Mouse (Mus musculus): ENCODE results near the gene Sgms1. TPM values are rescaled to one million over a fixed set of nuclear protein-coding genes. Genes with fewer than 3 reads are reported as not detected.

Sgms1 gene
- polyA plus RNA-seq, 2 experiments = 20.8 to 36.8 TPM

DNA sequence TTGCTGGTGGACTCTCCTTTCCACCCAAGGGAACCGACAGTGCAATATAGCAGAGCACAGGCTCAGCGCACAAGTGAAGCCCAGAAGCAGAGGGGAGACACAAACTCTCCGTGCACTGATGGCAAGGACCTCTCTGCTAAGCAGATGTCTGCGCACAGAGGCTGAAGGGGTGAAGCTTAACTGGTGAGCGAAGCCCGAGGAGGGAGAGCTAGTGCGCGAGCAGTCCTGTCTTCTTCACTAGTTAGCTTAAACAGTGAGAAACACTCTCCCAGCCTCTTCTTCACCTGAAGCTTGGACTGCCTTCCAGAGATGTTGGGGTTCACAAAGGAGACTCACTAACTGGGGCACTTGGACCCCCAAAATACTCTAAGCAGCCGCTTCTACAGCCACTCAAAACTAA is 36.1 kb downstream of the Sgms1 start:
- H3K9ac ChIP-seq (ENCODE audit: low read depth, low read length, severe bottlenecking) = no peak overlapping the region
- no peak for TF ChIP-seq POLR2A (IDR thresholded peaks at IDR 0.05; ENCODE audit: borderline replicate concordance, extremely low read depth, insufficient read depth, insufficient read length)
- ATAC-seq (ENCODE audit: low FRiP score, low read depth) = no peak
- no peak for DNase-seq (ENCODE audit: low spot score)
- no peaks in the 10 kb centered on the region for H3K27me3 ChIP-seq (ENCODE audit: control insufficient read depth, insufficient read depth, low read length)
- no peaks in the 10 kb centered on the region for H3K36me3 ChIP-seq (ENCODE audit: control insufficient read depth, insufficient read depth, low read length)
- H3K27ac ChIP-seq (replicated peaks; ENCODE audit: low read depth, low read length) = no peak overlapping the region
- H3K4me3 ChIP-seq (replicated peaks; ENCODE audit: low read length) = no peak overlapping the region
- no peaks in the 10 kb centered on the region for H3K9me3 ChIP-seq (ENCODE audit: control insufficient read depth, low read length)
- 89% methylated on average over 9 of the region's 9 CpGs for WGBS
- H3K4me2 ChIP-seq (replicated peaks; ENCODE audit: low read depth, low read length, severe bottlenecking) = no peak overlapping the region
- peaks cover 4% of the 10 kb centered on the region; the same call in 1 of the 2 replicates for H3K4me1 ChIP-seq (ENCODE audit: control insufficient read depth, insufficient read depth, low read length)

DNA sequence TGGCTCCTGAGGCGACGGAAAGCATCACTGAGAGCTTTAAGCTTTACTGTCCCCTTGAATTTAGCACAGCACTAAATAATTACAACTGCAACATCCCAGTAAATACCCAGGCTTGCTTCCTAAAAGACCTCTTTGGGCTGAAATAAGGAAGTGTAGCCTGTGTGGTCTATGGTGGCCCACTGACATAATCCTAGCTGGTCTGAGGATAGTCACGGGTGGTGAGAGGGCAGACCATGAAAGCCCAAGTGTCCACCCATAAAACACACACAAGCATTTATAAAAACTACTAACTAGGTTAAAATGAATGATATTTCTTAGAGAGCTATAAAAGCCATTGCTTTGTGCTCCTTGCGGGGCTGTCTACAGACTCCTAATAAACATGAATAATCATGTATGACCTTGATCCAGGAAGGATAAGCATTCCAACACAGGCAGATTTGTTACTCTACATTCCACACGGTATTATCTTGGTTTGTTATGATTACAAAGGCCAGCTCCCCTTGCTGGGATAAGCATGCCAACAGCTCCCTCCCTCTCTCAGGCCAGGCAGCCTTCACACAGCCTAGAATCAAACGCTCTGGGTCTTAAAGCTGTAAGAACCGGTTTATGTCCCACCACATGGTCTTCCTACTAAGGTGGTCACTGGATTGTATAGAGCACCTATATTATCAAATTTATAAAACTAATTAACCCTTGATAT is 40.4 kb downstream of the Sgms1 start:
- Histone ChIP-seq H3K9ac (ENCODE audit: low read depth, low read length, severe bottlenecking) (no peak overlapping the region), H3K4me3 (replicated peaks; ENCODE audit: low read length) (no peak overlapping the region), H3K36me3 (ENCODE audit: control insufficient read depth, insufficient read depth, low read length) (no peaks in the 10 kb centered on the region), H3K27ac (replicated peaks; ENCODE audit: low read depth, low read length) (no peak overlapping the region), H3K9me3 (ENCODE audit: control insufficient read depth, low read length) (no peaks in the 10 kb centered on the region), H3K27me3 (ENCODE audit: control insufficient read depth, insufficient read depth, low read length) (no peaks in the 10 kb centered on the region), H3K4me2 (replicated peaks; ENCODE audit: low read depth, low read length, severe bottlenecking) (no peak overlapping the region), H3K4me1 (ENCODE audit: control insufficient read depth, insufficient read depth, low read length) (peaks cover 36% of the 10 kb centered on the region)
- DNase-seq (ENCODE audit: low spot score) (no peak), ATAC-seq (ENCODE audit: low FRiP score, low read depth) (no peak)
- WGBS = 47% methylated on average over 7 of the region's 7 CpGs
- TF ChIP-seq POLR2A (IDR thresholded peaks at IDR 0.05; ENCODE audit: borderline replicate concordance, extremely low read depth, insufficient read depth, insufficient read length) = no peak

DNA sequence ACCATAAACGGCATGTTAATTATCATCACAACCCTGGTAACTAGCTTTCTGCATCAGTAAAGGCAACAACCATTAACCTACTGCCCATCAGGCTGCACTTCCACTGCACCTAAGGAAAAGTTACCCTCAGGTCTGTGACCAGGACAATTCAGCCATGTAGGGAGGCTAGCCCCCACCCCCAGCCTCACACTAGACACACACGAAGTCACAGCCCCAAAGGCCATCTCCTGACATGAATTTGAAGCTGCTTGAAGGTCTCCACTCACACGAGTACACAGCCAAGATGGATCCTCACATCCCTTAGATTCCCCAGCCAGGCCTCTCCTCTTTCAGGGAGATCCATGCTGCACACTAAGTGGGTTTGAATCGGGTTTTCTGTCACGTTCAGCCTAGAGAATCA is 42.0 kb downstream of the Sgms1 start:
- H3K36me3 ChIP-seq (ENCODE audit: control insufficient read depth, insufficient read depth, low read length) = no peaks in the 10 kb centered on the region
- no peak for DNase-seq (ENCODE audit: low spot score)
- no peak overlapping the region for H3K27ac ChIP-seq (replicated peaks; ENCODE audit: low read depth, low read length)
- TF ChIP-seq POLR2A (IDR thresholded peaks at IDR 0.05; ENCODE audit: borderline replicate concordance, extremely low read depth, insufficient read depth, insufficient read length) = no peak
- 82% methylated on average over 5 of the region's 5 CpGs for WGBS
- no peaks in the 10 kb centered on the region for H3K27me3 ChIP-seq (ENCODE audit: control insufficient read depth, insufficient read depth, low read length)
- peaks cover 48% of the 10 kb centered on the region for H3K4me1 ChIP-seq (ENCODE audit: control insufficient read depth, insufficient read depth, low read length)
- H3K9ac ChIP-seq (ENCODE audit: low read depth, low read length, severe bottlenecking) = no peak overlapping the region
- H3K4me3 ChIP-seq (replicated peaks; ENCODE audit: low read length) = no peak overlapping the region
- ATAC-seq (ENCODE audit: low FRiP score, low read depth) = no peak
- no peak overlapping the region for H3K4me2 ChIP-seq (replicated peaks; ENCODE audit: low read depth, low read length, severe bottlenecking)
- no peaks in the 10 kb centered on the region for H3K9me3 ChIP-seq (ENCODE audit: control insufficient read depth, low read length)

DNA sequence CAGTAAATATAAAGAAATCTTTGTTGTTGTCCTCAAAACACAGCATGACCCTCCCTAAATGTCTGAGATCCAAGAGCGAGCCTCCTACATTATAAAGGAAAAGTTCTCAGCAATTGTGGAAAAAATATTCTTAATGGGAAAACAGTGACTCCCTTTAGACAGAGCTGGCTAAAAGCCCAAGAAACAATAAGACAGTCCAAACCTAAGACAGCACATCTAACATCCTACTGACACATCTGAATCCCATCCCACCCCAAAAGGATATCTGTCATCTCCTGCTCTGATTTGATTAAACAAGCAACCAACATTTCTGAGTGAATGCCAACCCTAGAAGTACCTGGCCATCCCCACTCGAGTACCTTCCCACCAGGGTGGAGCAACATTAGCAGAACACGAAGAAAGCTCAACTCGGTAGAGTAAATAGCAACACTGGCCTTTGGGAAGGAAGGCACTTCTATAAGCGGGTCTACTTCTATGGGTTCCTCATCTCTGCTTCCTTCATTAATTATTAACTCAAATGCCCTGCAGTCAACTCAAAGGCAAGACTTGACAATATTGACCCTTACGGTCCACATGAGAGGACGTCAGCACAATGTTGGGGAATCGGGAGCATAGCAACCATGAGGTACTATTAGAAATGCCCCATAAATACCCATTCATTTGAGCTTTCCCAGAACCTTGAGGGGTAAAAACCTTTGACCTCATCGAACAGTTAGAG is 42.7 kb downstream of the Sgms1 start:
- WGBS = 78% methylated on average over 9 of the region's 9 CpGs
- Histone ChIP-seq H3K4me1 (ENCODE audit: control insufficient read depth, insufficient read depth, low read length) (peaks cover 54% of the 10 kb centered on the region), H3K9me3 (ENCODE audit: control insufficient read depth, low read length) (no peaks in the 10 kb centered on the region), H3K4me2 (replicated peaks; ENCODE audit: low read depth, low read length, severe bottlenecking) (no peak overlapping the region), H3K4me3 (replicated peaks; ENCODE audit: low read length) (no peak overlapping the region), H3K9ac (ENCODE audit: low read depth, low read length, severe bottlenecking) (no peak overlapping the region), H3K36me3 (ENCODE audit: control insufficient read depth, insufficient read depth, low read length) (no peaks in the 10 kb centered on the region), H3K27ac (replicated peaks; ENCODE audit: low read depth, low read length) (peak overlapping the region; percentile 69), H3K27me3 (ENCODE audit: control insufficient read depth, insufficient read depth, low read length) (no peaks in the 10 kb centered on the region)
- TF ChIP-seq POLR2A (IDR thresholded peaks at IDR 0.05; ENCODE audit: borderline replicate concordance, extremely low read depth, insufficient read depth, insufficient read length) = no peak
- DNase-seq (ENCODE audit: low spot score) (no peak), ATAC-seq (ENCODE audit: low FRiP score, low read depth) (no peak; the same call in 1 of the 2 replicates)

DNA sequence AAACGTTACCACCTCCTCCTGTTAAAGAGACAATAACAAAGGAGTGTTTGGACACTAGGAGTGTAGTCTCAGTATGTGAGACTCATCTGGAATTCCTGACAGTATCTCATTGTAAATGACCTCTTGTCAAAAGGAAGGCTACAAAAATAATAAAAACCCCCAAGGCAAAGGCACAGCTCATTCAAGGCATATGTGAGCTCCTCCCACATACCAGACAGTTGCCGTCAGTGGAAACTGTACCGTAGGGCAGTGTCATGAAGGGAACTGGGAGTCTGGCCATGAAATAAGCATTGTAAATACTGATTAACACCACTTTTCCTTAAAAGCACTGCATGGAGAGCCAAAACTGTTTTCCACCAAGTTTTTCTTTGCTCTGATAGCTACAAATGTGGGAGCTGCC is 43.3 kb downstream of the Sgms1 start:
- TF ChIP-seq POLR2A (IDR thresholded peaks at IDR 0.05; ENCODE audit: borderline replicate concordance, extremely low read depth, insufficient read depth, insufficient read length) = no peak
- Histone ChIP-seq H3K27me3 (ENCODE audit: control insufficient read depth, insufficient read depth, low read length) (no peaks in the 10 kb centered on the region), H3K36me3 (ENCODE audit: control insufficient read depth, insufficient read depth, low read length) (no peaks in the 10 kb centered on the region), H3K9me3 (ENCODE audit: control insufficient read depth, low read length) (no peaks in the 10 kb centered on the region), H3K4me3 (replicated peaks; ENCODE audit: low read length) (no peak overlapping the region), H3K27ac (replicated peaks; ENCODE audit: low read depth, low read length) (peak overlapping the region; percentile 69), H3K4me2 (replicated peaks; ENCODE audit: low read depth, low read length, severe bottlenecking) (no peak overlapping the region), H3K4me1 (ENCODE audit: control insufficient read depth, insufficient read depth, low read length) (peaks cover 57% of the 10 kb centered on the region), H3K9ac (ENCODE audit: low read depth, low read length, severe bottlenecking) (no peak overlapping the region)
- peak; percentile 89 for DNase-seq (ENCODE audit: low spot score)
- 3% methylated on average over 3 of the region's 3 CpGs for WGBS
- ATAC-seq (ENCODE audit: low FRiP score, low read depth) = peak; percentile 87
